Mouse (Mus musculus): ENCODE data around the gene Cacng6. TPM values are rescaled to one million over a fixed set of nuclear protein-coding genes. Genes with fewer than 3 reads are reported as not detected.

Cacng6 gene
- total RNA-seq, 2 experiments from 2014 or later, result 1.9 to 2.0 TPM

DNA sequence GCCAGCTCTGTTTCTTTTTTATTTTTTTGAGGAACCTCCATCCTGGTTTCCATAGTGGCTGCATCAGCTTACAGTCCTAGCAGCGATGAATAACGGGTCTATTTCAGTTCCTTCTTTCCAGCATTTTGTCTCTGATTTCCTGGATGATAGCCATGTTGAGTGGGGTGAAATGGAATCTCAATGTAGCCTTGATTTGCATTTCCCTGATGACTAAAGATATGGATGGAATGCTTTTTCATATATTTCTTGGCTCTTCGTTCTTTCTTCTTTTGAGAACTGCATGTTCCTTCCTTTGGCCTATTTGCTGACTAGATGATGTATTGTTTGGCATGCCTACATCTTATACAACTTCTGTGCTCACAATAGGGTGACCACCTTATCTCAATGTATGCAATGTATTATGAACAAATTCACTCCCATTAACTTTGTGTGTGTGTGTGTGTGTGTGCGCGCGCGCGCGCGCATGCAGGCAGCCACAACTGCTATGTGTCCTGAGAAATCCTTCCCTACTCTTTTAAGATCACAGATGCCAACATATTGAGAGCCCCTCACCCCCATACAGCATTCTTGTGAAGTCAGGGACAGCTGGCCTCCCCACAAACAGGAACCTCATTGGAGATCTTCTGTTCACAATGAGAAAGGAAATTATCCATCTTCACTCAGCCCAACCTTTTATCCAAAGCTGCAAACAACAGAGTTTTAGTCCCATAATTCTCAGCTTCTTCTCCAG lies 33.3 kb downstream of the Cacng6 start:
- intact Hi-C loops (cut with DNase I), result no loop called here
- DNase-seq, result no peak

DNA sequence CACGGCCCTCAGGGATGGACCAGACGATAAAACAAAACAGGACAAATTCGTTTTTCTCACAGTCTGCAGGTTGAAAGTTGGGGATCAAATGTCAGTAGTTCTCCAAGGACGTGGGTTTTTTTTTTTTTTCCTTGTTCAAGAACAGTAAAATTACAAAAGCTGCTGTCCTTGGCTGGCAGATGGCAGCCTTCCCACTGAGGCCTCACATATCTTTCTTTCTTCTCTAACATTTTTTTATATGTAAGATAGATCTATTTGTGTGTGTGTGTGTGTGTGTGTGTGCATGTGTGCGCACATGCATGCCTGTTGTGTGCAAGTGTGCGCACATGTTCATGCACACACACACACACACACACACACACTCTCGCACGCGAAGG lies 33.8 kb downstream of the Cacng6 start:
- intact Hi-C loops (cut with DNase I), result no loop called here

DNA sequence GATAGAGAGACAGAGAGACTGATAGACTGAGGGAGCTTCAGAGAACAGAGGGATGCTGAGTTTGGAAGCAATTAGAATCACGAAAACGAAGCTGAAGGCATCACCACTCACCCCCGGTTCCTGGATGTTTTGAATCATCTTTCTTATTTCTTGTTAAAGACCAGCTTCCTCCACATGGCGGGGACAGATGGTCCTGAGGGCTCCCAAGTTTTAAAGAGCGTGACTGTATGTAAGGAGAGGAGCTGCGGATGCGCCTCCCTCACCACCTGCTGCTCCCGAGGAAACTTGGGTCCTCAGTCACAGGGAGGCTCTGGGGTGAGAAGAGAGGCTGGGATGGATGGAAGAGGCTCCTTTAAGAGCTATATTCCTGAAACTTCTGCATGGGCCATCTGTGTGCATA lies 36.3 kb downstream of the Cacng6 start:
- intact Hi-C loops (cut with DNase I), result no loop called here
- no peak for DNase-seq

More for the DNA sequence above, 33.8 kb downstream of the Cacng6 start:
- DNase-seq, result no peak

DNA sequence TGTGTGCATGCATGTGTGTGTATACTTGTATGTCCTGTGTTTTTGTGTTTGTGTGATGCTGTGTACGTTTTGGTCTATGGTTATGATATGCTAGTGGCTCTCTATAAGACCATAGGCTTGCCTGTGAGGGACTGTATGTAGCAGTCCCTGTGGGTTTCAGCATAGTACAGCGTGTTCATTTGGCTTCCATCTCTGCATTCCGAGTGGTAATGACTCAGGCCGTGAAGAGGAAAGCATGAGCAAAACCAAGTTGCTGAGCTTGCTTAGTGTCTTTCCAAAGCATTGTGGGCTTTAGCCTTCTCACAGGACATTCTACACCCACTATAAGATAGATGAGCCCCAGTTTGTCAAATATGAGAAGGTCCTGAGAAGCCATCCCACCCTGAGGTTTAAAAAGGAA lies 39.3 kb downstream of the Cacng6 start:
- intact Hi-C loops (cut with DNase I), result no loop called here
- DNase-seq, result no peak

DNA sequence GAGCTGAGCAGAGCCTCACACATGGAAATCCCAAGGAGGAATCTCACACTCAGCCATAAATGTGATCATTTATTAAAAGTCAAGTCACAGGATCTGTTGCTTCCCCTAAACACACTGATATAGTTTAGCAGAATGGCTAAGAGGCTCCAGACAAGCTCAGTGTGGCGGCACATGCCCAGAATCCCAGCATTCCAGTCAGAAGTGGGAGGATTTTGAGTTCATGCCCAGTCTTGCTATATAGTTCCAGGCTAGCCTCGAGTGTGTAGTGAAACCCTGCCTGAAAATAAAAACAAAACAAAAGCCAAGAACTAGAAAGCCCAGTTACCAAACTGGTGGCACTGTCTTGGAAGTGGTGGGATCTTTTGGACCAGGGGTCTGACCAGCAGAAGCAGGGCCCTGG lies 44.6 kb downstream of the Cacng6 start:
- intact Hi-C loops (cut with DNase I), result no loop called here
- DNase-seq, result no peak

DNA sequence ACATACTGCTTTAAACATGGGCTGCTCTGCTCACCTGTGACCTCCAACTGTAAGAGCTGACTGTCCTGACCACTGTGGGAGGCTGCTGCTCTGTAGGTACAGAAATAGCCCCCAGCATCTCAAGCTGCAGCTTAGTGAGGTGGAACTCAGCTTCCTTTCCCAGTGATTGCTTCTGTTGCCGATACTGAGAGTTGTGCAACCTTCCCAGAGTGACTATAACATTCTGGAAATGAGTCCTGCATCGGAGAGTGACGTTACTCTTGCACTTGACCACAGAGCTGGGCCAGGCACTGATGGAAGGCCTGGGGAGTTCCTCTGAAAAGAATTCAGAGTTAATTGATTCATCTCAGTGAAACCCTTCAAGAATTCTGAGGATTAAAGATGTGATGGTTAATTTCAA lies 48.8 kb downstream of the Cacng6 start:
- no peak for DNase-seq
- intact Hi-C loops (cut with DNase I), result no loop called here

DNA sequence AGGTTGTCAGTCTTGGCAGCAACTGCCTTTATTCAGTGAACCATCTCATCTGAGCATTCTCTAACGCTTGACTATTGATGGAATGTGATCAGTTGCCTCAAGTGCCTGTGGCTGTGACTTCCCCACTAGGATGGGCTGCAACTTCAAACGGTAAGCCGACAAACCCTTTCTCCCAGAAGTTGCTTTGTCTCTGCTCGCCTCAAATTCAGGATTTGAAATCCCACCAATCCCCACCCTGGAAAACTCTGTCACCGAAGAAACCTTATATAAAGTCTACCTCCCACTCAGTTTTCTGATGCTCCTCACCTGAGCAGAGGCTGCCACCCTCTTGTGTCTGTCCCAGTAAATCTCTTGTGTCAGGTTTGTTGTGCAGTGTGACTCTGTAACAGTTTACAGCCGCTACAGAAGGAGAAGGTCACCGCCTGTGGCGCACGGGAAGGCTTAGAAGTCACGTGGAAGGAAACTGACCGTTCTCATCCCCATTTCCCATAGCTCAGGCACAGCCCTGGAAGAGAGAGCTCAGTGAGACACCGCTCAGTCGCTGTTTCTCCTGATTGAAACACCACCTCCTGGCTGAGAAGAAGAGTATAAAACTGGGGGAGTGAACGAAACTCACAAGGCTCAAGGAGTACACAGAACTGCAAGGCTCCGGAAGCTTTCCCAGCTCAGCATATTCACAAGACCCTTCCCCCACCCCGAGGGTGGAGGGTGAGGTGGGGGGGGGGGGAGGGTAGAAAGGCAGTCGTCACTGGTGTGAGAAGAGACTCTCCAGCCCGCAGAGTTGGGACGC lies 50.5 kb downstream of the Cacng6 start:
- DNase-seq, result no peak
- intact Hi-C loops (cut with DNase I), result no loop called here

DNA sequence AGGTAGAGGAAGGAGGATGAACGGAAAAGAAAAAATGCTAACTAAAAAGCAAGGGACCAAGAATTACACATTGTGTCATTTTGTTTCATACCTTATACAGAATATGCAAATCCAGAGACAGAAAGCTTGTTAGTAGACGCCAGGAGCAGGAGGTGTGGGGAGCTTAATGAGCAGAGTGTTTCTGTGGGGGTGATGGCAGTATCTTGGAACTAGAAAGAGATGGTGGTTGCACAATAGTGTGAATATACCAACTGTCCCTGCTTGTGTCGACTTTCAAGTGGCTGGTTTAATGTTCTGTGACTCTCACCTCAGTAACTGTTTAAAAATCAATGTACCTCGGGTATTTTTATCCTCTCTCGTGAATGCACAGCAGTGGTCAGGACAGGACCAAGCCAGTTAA lies 52.7 kb downstream of the Cacng6 start:
- DNase-seq, result no peak
- intact Hi-C loops (cut with DNase I), result no loop called here

DNA sequence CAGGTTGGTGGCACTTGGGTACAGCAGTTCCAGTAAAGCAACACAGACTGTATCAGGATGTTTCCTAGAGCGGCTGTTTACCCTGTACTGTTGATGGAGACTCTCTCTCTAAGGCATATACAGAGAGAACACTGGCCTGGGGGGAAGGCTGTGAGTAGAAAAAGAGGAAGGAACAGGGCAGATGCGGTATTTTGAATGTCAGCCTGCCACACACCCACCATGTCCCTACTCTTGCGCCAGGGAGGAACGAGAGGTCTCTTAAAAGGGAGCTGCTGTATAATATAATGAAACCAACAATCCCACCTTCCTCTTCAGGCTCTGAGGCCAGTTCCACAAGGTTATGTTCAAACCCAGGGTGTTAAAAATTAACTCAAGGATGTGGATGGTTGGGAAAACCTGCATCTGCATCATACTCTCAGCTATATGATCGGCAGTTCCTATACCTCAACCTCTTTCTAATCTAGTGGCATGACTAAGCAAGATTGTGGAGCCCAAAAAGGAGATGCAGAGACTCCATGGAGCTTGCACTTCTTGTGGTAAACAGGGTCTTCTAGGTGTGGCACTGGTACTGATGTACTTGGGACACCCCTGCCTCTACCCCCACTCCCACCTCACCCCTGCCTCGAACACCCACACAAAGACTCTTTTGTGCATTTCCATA lies 58.1 kb downstream of the Cacng6 start:
- intact Hi-C loops (cut with DNase I), result no loop called here
- no peak for DNase-seq

Small RNA genes lying within 50 kb of the gene (microRNA-seq; reads per million reads assigned to microRNA genes)
- 0.95 to 1.4 reads per million in 2 experiments for gene Gm23450

Other genes with a start within 250 kb of the Cacng6 start
- gene Nlrp12, start 174.5 kb upstream of the Cacng6 start, total RNA-seq (2021), result under 1 TPM; 0.07 to 0.10 TPM
- 100 to 1,000 TPM; 266 to 279 TPM for gene Myadm, start 135.1 kb upstream of the Cacng6 start, total RNA-seq (2021)
- gene Prkcg, start 135.0 kb upstream of the Cacng6 start, total RNA-seq (2021), result 1 to 10 TPM; 3.4 to 6.9 TPM
- gene Cacng7, start 91.2 kb upstream of the Cacng6 start, total RNA-seq (2021), result 1 to 10 TPM; 7.7 to 9.7 TPM
- not detected for gene Cacng8, start 33.5 kb upstream of the Cacng6 start, total RNA-seq (2021)
- not detected for gene Tarm1, start 78.4 kb downstream of the Cacng6 start, total RNA-seq (2021)
- gene Oscar, start 192.0 kb downstream of the Cacng6 start, total RNA-seq (2021), result under 1 TPM; 0.24 to 0.27 TPM
- 1,000 to 10,000 TPM; 1,653 to 1,740 TPM for gene Ndufa3, start 193.2 kb downstream of the Cacng6 start, total RNA-seq (2021)
- gene Tfpt, start 205.7 kb downstream of the Cacng6 start, total RNA-seq (2021), result 10 to 100 TPM; 20.3 to 29.9 TPM
- gene Prpf31, start 205.8 kb downstream of the Cacng6 start, total RNA-seq (2021), result 10 to 100 TPM; 33.1 to 33.4 TPM
- gene Cnot3, start 221.1 kb downstream of the Cacng6 start, total RNA-seq (2021), result 10 to 100 TPM; 36.4 to 40.0 TPM
- 10 to 100 TPM in 1 of 2 experiments, 1 to 10 TPM in 1; 6.7 to 10.4 TPM for gene Leng1, start 241.6 kb downstream of the Cacng6 start, total RNA-seq (2021)